Mouse (Mus musculus): ENCODE results near the gene Guca1a.

GRCm38 (mm10) chr17:47444113-47444512 lies 43.7 kb upstream of the Guca1a start:
- no peak for TF ChIP-seq CTCF (conservative IDR thresholded peaks at IDR 0.05; ENCODE audit: low read length)
- TF ChIP-seq POU5F1 (IDR thresholded peaks at IDR 0.05; ENCODE audit: borderline replicate concordance, low read length), result no peak
- no peak for TF ChIP-seq NANOG (IDR thresholded peaks at IDR 0.05; ENCODE audit: borderline replicate concordance, low read length)
